Mouse (Mus musculus): ENCODE results near the gene Obox6.

GRCm38 (mm10) chr7:15884127-15884526, 44.6 kb upstream of the Obox6 start:
- TF ChIP-seq POLR2A (IDR thresholded peaks at IDR 0.05; ENCODE audit: extremely low read depth, insufficient read depth, low read length) (no peak), CTCF (IDR thresholded peaks at IDR 0.05; ENCODE audit: extremely low read depth, insufficient read depth, low read length) (no peak)

All from cortical plate, adult 2 months (tissue).